Mouse (Mus musculus) liver, adult 2 months (tissue): ENCODE data around the gene Mtif3. TPM values are rescaled to one million over a fixed set of nuclear protein-coding genes. Genes with fewer than 3 reads are reported as not detected.

Experiments
- DNase-seq: peaks from one replicate; pipeline ENCODE4 v3.0.0-alpha.2; 2011; ENCODE audit warnings: low read depth, low spot score; ENCODE audit errors: extremely low read depth
- H3K27ac ChIP-seq: fragments of 200-500 bp; replicated peaks from 2 replicates; pipeline ENCODE4 v1.5.1; 2012; ENCODE audit warnings: low read depth, mild to moderate bottlenecking, control low read depth, inconsistent platforms, low read length; ENCODE audit not compliant: insufficient read depth
- H3K27me3 ChIP-seq: fragments of 200-500 bp; 2 replicates; pipeline ENCODE4 v1.6.1; 2012; ENCODE audit warnings: mild to moderate bottlenecking, moderate library complexity, low read length, inconsistent platforms; ENCODE audit not compliant: control insufficient read depth, insufficient read depth
- H3K36me3 ChIP-seq: fragments of 200-500 bp; 2 replicates; pipeline ENCODE4 v1.6.1; 2012; ENCODE audit warnings: low read length, inconsistent platforms; ENCODE audit not compliant: control insufficient read depth, insufficient read depth
- H3K4me1 ChIP-seq: fragments of 200-500 bp; 2 replicates; pipeline ENCODE4 v1.6.1; 2011; ENCODE audit warnings: low read length; ENCODE audit not compliant: control insufficient read depth, insufficient read depth
- H3K4me3 ChIP-seq: fragments of 200-500 bp; 2 replicates; pipeline ENCODE4 v1.5.1; 2011; ENCODE audit warnings: low read depth, mild to moderate bottlenecking, control low read depth, low read length, moderate library complexity; ENCODE audit not compliant: insufficient read depth
- H3K79me2 ChIP-seq: fragments of 200-500 bp; 2 replicates; pipeline ENCODE4 v1.6.1; 2012; ENCODE audit warnings: inconsistent platforms, mild to moderate bottlenecking, low read length, moderate library complexity; ENCODE audit not compliant: control insufficient read depth, insufficient read depth
- H3K9ac ChIP-seq: fragments of 200-500 bp; 2 replicates; pipeline ENCODE4 v1.6.1; 2012; ENCODE audit warnings: low read depth, mild to moderate bottlenecking, control low read depth, inconsistent platforms, low read length
- CTCF ChIP-seq: fragments of 200-500 bp; IDR thresholded peaks from 2 replicates; pipeline ENCODE4 v1.5.1; 2011; ENCODE audit warnings: low read depth, low read length, control low read depth
- POLR2A ChIP-seq: fragments of 200-500 bp; IDR thresholded peaks from 2 replicates; pipeline ENCODE4 v1.6.1; 2011; ENCODE audit warnings: low read length, control low read depth; ENCODE audit not compliant: insufficient read depth; ENCODE audit errors: extremely low read depth
- WGBS: fragments of 180-500 bp; shearing (Covaris S2); methylation state at CpG from one replicate; pipeline ENCODE4 v1.1.7; 2018; 5-methylcytosine and 5-hydroxymethylcytosine counted together
- polyA plus RNA-seq: library from polyadenylated mRNA; depleted of rRNA; stranded (reverse); fragments of >200 nt; gene quantifications from 2 replicates; pipeline ENCODE4 v1.2.3, GENCODE M21; 2012
- total RNA-seq: library from RNA; depleted of rRNA; stranded (reverse); fragments of >200 nt; gene quantifications from 2 replicates; pipeline ENCODE4 v1.2.3, GENCODE M21; 2014

The Mtif3 gene
- total and polyA plus RNA-seq, 2 experiments = 17.4 to 24.1 TPM

DNA sequence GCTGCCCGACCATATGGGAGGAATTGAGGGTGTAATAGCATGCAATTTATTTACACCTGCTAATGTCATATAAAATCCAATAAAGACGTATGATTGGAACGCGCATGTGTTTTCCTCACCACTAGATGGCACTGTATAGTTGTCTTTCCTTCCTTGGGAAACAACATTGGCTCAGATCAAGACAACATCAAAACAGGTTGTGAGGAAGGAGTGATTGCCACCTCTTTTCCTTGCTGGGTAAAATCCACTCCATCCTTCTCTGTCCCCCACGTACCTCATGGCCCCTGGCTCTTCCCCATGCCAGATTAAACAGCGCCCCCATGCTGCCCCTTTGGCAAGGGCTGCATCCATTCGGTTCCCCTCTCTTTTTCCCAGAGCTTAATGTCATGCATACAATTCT lies 23.4 kb downstream of the Mtif3 start:
- H3K79me2 ChIP-seq = no peaks in the 10 kb centered on the region
- TF ChIP-seq CTCF = peak; percentile 56
- no peak for TF ChIP-seq POLR2A
- H3K36me3 ChIP-seq = no peaks in the 10 kb centered on the region
- H3K27ac ChIP-seq = no peak overlapping the region
- H3K4me1 ChIP-seq = no peaks in the 10 kb centered on the region
- H3K27me3 ChIP-seq = 0 out of 2 replicates have a peak, but pooled peaks cover 6% of the 10 kb centered on the region
- peak; percentile 52 for DNase-seq
- WGBS = 28% methylated on average over 7 of the region's 7 CpGs
- H3K4me3 ChIP-seq = no peak overlapping the region
- H3K9ac ChIP-seq = no peak overlapping the region

- 88% methylated on average over 16 of the region's 16 CpGs for WGBS
- no peaks in the 10 kb centered on the region for H3K79me2 ChIP-seq
- TF ChIP-seq CTCF (peak; percentile 17; the same call in 1 of the 2 replicates), POLR2A (no peak)
- H3K4me1 ChIP-seq = no peaks in the 10 kb centered on the region
- no peaks in the 10 kb centered on the region for H3K36me3 ChIP-seq
- H3K4me3 ChIP-seq = no peak overlapping the region
- no peak overlapping the region for H3K27ac ChIP-seq
- H3K9ac ChIP-seq = no peak overlapping the region
- H3K27me3 ChIP-seq = 0 out of 2 replicates have a peak, but pooled peaks cover 6% of the 10 kb centered on the region
- DNase-seq = no peak
Observed at GRCm38 (mm10) chr5:146939109-146939796, 24.3 kb downstream of the Mtif3 start.

DNA sequence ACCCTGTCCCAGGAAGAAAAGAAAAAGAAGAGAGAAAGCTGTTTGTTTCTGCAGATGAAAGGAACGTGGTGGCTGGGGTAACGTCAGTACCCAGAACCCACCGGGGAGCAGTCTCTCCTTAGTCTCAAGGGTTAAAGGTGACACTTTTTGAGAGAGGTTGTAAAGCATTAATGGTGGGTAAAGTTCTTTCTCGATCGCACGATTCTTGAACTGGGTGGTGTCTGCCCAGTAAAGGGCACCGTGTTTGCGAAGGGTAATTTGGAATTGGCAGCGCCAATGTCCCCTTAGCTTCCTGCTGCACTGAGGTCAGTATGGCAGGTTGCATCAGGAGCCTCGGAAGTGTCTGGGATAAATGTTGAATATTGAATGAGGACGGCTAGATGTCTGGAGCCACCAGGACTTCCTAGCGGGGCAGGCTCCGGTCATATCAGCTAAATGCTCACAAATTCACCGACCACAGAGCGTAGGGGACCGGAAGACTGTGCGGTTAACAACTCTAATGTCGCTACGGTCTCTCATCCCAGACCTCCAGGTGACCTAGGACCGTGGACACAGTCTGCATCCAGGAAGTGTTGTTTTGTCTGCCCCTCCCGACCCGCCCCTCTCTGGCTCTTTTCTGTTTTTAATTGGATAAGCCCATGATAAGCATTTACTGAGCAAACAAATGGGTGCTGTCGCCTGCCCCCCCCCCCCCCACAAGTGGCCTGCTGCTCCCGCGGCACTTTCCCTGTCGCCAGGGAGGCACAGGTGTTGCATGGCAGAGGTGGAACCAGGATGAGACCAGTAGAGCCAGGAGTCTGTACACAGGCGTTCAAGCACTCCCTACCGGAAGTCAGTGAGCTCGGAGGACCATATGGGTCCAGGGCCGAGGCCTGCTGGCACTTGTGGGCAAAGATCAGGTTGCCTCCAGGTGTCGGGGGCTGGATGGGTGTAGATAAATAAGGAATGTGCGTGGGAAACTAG lies 25.8 kb downstream of the Mtif3 start:
- no peaks in the 10 kb centered on the region for H3K4me1 ChIP-seq
- WGBS = 64% methylated on average over 32 of the region's 32 CpGs
- no peak overlapping the region for H3K4me3 ChIP-seq
- DNase-seq = no peak
- no peaks in the 10 kb centered on the region for H3K36me3 ChIP-seq
- TF ChIP-seq POLR2A = no peak
- no peak for TF ChIP-seq CTCF
- no peaks in the 10 kb centered on the region for H3K79me2 ChIP-seq
- no peak overlapping the region for H3K9ac ChIP-seq
- H3K27ac ChIP-seq = no peak overlapping the region
- H3K27me3 ChIP-seq = peaks cover 8% of the 10 kb centered on the region; the same call in 1 of the 2 replicates

DNA sequence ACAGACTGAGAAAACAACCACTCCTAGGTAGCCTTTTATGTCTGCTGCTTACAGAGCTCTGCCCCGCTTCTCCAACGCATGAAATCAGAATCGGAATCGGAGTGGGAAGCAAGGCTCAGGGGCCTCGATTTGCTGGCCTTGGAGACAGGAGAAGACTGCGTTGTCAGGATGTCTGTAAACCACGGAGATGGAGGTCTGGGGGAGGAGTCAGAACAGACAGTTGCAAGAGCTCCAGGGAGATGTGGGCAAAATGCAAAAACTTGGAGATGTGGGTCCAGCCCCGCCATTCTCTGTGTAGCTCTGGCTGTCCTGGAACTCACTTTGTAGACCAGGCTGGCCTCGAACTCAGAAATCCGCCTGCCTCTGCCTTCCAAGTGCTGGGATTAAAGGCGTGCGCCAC lies 30.1 kb downstream of the Mtif3 start:
- H3K9ac ChIP-seq = no peak overlapping the region
- no peak for DNase-seq
- H3K79me2 ChIP-seq = no peaks in the 10 kb centered on the region
- 83% methylated on average over 12 of the region's 12 CpGs for WGBS
- no peaks in the 10 kb centered on the region for H3K36me3 ChIP-seq
- TF ChIP-seq CTCF = no peak
- TF ChIP-seq POLR2A = no peak
- no peak overlapping the region for H3K27ac ChIP-seq
- no peak overlapping the region for H3K4me3 ChIP-seq
- peaks cover 5% of the 10 kb centered on the region for H3K4me1 ChIP-seq
- peaks cover 13% of the 10 kb centered on the region; the same call in 1 of the 2 replicates for H3K27me3 ChIP-seq

GRCm38 (mm10) chr5:146931904-146932553 lies 31.6 kb downstream of the Mtif3 start:
- H3K27me3 ChIP-seq = peaks cover 8% of the 10 kb centered on the region; the same call in 1 of the 2 replicates
- H3K36me3 ChIP-seq = no peaks in the 10 kb centered on the region
- no peak overlapping the region for H3K4me3 ChIP-seq
- peak; percentile 85 for DNase-seq
- no peak for TF ChIP-seq POLR2A
- H3K9ac ChIP-seq = no peak overlapping the region
- H3K4me1 ChIP-seq = peaks cover 5% of the 10 kb centered on the region
- 28% methylated on average over 16 of the region's 16 CpGs for WGBS
- H3K79me2 ChIP-seq = no peaks in the 10 kb centered on the region
- no peak overlapping the region for H3K27ac ChIP-seq
